21 mouse cellular contexts compared by ENCODE assay signal in the genomic region with DNA sequence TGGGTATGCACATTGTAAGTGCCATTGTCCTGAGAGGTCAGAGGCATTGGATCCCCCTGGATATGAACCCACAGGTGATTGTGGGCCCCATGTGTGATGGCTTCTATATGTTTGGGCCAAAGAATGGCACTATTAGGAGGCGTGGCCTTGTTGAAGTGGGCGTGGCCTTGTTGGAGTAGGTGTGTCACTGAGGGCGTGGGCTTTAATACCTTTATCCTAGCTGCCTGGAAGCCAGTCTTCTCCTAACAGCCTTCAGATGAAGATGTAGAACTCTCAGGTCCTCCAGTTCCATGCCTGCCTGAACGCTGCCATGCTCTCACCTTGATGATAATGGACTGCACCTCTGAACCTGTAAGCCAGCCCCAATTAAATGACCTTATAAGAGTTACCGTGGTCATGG. TPM values are rescaled to one million over a fixed set of nuclear protein-coding genes. Genes with fewer than 3 reads are reported as not detected.
"Had no signal": no experiment of that assay in that cellular context is flagged by ENCODE, and none has a peak within 500 bp of the region (broad histone marks: within the 10 kb centered on the region; RNA-seq: fewer than 3 reads in every experiment).

No protein-coding gene starts in this region.

- H3K9ac ChIP-seq: liver, embryonic 15.5 days; liver, postnatal 0 days; lung, embryonic 15.5 days; midbrain, embryonic 12.5 days; midbrain, embryonic 15.5 days; neural tube, embryonic 13.5 days; neural tube, embryonic 15.5 days; stomach, embryonic 15.5 days had no signal

- H3K4me3 ChIP-seq: liver, embryonic 15.5 days; lung, embryonic 15.5 days; midbrain, embryonic 10.5 days; midbrain, embryonic 12.5 days; midbrain, embryonic 15.5 days; myocyte; neural tube, embryonic 13.5 days; neural tube, embryonic 15.5 days; stomach, embryonic 15.5 days had no signal

- H3K9me3 ChIP-seq: liver, embryonic 15.5 days; lung, embryonic 15.5 days; midbrain, embryonic 10.5 days; midbrain, embryonic 12.5 days; midbrain, embryonic 15.5 days; neural tube, embryonic 13.5 days; neural tube, embryonic 15.5 days; stomach, embryonic 15.5 days had no signal

- DNase-seq: liver, postnatal 0 days; lung, adult 2 months; lung, postnatal 4 days; retina, postnatal 1 day; right cerebral cortex, adult 18-20 months; right cerebral cortex, postnatal 25 days; thymus, adult 18-20 months; thymus, postnatal 14 days; thymus, postnatal 36 days had no signal

- H3K27ac ChIP-seq: liver, embryonic 15.5 days; lung, embryonic 15.5 days; midbrain, embryonic 10.5 days; midbrain, embryonic 12.5 days; midbrain, embryonic 15.5 days; neural tube, embryonic 13.5 days; neural tube, embryonic 15.5 days; stomach, embryonic 15.5 days; stomach, postnatal 0 days had no signal

- H3K4me2 ChIP-seq: liver, embryonic 15.5 days; lung, embryonic 15.5 days; midbrain, embryonic 12.5 days; midbrain, embryonic 15.5 days; neural tube, embryonic 13.5 days; neural tube, embryonic 15.5 days; stomach, embryonic 15.5 days had no signal

- H3K4me1 ChIP-seq: liver, embryonic 15.5 days; lung, embryonic 15.5 days; midbrain, embryonic 15.5 days; stomach, embryonic 15.5 days had no signal

- ATAC-seq: liver, postnatal 0 days; lung, postnatal 0 days; midbrain, embryonic 15.5 days had no signal

- H3K36me3 ChIP-seq: liver, embryonic 15.5 days; lung, embryonic 15.5 days; midbrain, embryonic 10.5 days; midbrain, embryonic 12.5 days; midbrain, embryonic 15.5 days; neural tube, embryonic 13.5 days; neural tube, embryonic 15.5 days; stomach, embryonic 15.5 days had no signal

RNA-seq across cellular contexts. Expression of a gene that starts 55.1 kb away (rescaled TPM):
- total RNA-seq: megakaryocyte-erythroid progenitor cell, adult 5-6 weeks had no signal
- polyA plus RNA-seq: lung, adult 2 months; myocyte had no signal
